Mouse (Mus musculus) 416B (cell line): ENCODE results near the gene Ypel3.
"Not testable (repeated sequence)": the region's sequence is repeated elsewhere in the genome, so short reads cannot be mapped to it uniquely, and the experiment has no call there.

Experiments used
- DNase-seq: peaks from one replicate; pipeline ENCODE4 v3.0.0; 2011; ENCODE audit warnings: low read depth

Gene Ypel3

GRCm38 (mm10) chr7:126766201-126766600 is 10.6 kb upstream of the Ypel3 start, which contains the start of gene Gdpd3:
Gdpd3 (plus strand) TSS chr7:126766334.
- DNase-seq = no peak

- no peak for DNase-seq
Observed at GRCm38 (mm10) chr7:126767001-126767400, 9.8 kb upstream of the Ypel3 start.

DNA sequence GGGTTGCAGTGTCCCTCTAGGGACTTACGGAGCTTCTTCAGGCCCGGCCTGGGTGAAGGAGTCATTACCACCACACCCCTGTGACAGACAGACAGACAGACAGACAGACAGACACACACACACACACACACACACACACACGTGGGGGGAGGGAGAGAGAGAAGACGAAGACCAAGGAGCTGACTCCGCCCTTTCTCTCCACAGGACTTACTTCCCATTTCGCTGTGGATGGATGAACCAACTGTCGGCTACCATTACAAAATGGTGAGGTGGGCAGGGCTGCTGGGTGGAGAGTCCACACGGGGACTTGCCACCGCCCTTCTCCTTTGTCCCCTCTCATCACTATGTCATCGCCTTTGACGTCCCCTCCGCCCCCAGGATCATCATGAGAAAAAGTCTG is 6.0 kb upstream of the Ypel3 start:
- DNase-seq = no peak

DNA sequence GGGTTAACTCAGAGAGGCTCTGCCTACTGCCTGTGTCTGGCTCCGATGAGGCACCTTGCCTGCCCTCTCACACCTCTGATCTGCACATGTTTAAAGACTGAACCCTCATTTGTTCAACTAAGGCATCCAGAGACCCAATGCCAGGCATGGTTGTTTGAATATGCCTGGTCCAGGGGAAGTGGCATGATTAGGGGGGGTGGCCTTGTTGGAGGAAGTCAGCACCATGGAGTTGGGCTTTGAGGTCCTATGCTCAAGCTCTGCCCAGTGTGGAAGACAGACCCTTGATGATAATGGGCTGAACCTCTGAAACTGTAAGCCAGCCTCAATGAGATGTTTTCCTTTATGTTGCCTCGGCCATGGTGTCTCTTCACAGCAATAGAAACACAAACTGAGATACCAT is 3.4 kb upstream of the Ypel3 start:
- DNase-seq = no peak

GRCm38 (mm10) chr7:126774463-126774862 is 2.3 kb upstream of the Ypel3 start:
- DNase-seq = no peak

- DNase-seq = peak; percentile 51
Observed at GRCm38 (mm10) chr7:126775185-126775977, 1.4 kb upstream of the Ypel3 start.

- no peak for DNase-seq
Observed at GRCm38 (mm10) chr7:126775978-126776234, 849 bp upstream of the Ypel3 start.

- DNase-seq = no peak
Observed at GRCm38 (mm10) chr7:126777476-126777875, 721 bp downstream of the Ypel3 start.

GRCm38 (mm10) chr7:126778147-126778546 is 1.4 kb downstream of the Ypel3 start:
- DNase-seq = no peak

DNA sequence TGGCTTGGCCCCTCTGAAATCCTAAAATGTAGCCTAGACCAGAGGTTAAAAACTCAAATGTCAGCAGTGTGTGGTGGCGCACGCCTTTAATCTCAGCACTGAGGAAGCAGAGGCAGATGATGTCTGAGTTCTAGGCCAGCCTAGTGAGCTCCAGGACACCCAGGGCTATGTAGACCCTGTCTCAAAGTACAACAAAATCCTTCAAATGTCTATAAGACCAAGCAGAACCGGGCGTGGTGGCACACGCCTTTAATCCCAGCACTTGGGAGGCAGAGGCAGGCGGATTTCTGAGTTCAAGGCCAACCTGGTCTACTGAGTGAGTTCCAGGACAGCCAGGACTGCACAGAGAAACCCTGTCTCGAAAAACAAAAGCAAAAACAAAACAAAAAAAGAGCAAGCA is 2.3 kb downstream of the Ypel3 start:
- not testable (repeated sequence) for DNase-seq

- DNase-seq = peak; percentile 91
Observed at GRCm38 (mm10) chr7:126779983-126780970, 3.5 kb downstream of the Ypel3 start.

DNA sequence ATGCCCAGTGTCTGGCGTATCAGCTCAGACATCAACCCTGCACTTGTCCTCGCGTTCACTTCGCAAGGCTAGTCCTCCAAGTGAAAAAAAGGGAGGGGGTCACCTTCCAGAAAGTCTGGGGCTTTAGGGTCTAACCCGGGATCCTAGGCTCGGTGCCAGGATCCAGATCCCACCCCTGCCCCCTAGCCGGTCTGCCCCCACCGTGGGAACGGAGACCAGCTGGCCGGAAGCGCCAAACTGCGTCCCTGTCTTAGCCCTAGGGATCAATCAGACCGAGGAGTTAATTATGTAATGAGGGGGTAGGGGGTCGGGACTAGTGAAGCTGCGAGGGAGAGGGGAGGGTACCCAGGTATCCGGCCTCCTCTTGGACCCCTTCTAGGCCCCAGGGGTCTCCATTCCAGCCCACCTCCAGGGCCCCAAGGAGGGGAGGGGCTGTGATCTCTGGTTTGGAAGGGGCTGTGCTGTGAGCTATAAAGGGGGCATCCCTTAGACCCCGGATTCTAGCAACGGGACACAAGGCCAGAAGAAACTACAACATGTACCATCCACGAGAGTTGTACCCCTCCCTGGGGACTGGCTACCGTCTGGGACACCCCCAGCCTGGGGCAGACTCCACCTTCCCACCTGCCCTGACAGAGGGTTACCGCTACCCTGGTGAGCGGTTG is 4.3 kb downstream of the Ypel3 start, which contains the start of gene Tbx6:
Gene Tbx6, plus strand, starts transcription at position 513 of the 665 bp plus-strand sequence.
- DNase-seq = no peak

- no peak for DNase-seq
Observed at GRCm38 (mm10) chr7:126781661-126782370, 5.1 kb downstream of the Ypel3 start.

- DNase-seq = no peak
Observed at GRCm38 (mm10) chr7:126782693-126783092, 5.9 kb downstream of the Ypel3 start.

DNA sequence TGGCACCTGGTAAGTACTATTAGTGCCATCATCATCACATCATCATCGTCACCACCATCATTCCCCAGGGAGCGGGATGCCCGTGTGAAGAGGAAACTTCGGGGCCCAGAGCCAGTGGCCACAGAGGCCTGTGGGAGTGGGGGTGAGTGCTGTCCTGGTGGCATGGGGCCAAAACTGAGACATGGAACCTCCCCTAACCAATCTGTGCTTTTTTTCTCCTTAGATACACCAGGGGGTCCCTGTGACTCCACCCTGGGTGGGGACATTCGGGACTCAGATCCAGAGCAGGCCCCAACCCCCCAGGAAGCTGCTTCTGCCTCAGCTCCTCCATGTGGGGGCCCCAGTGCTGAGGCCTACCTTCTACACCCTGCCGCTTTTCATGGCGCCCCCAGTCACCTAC is 7.7 kb downstream of the Ypel3 start:
- no peak for DNase-seq

DNA sequence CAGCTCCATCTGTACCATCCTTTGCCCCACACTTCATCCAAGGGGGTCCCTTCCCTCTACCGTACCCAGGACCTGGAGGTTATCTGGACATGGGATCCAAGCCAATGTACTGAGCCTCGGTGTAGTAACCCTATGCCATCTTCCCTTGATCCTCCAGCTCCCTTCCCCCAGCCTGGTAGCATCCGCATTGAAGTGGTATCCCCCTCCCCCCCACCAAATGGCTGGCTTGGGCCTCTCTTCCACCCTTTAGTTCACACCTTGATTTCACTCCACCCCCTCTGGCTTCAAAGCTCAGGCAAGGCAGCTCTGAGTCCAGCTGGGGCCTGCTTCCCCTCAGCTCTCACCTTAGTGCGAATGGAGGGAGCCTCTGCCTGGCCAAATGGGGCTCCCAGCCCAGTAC is 8.3 kb downstream of the Ypel3 start:
- no peak for DNase-seq

GRCm38 (mm10) chr7:126786142-126786541 is 9.4 kb downstream of the Ypel3 start:
- DNase-seq = no peak

DNA sequence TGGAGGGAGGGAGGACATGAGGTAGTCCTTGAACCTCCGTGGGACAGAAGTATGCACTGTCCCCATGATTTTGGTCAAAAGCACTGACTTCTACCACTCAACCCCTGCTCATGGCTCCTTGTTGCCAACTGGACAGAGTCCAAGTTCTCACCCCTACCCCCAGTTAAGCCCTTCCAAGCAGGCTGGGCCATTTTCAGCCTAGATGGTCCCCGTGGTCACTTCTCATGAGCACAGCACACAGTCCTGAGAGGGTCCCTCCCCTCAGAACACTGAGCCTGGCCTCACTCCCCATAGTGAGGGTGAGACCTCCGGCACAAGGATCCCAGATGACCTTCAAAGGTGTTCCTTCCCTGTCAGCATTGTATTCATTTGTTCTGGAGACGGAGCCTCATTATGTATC is 12.4 kb downstream of the Ypel3 start:
- DNase-seq = no peak

- peak; percentile 99 for DNase-seq
Observed at GRCm38 (mm10) chr7:126791851-126792720, 15.3 kb downstream of the Ypel3 start, which contains the start of gene Ppp4c. Ppp4c (minus strand) TSS chr7:126792496.

DNA sequence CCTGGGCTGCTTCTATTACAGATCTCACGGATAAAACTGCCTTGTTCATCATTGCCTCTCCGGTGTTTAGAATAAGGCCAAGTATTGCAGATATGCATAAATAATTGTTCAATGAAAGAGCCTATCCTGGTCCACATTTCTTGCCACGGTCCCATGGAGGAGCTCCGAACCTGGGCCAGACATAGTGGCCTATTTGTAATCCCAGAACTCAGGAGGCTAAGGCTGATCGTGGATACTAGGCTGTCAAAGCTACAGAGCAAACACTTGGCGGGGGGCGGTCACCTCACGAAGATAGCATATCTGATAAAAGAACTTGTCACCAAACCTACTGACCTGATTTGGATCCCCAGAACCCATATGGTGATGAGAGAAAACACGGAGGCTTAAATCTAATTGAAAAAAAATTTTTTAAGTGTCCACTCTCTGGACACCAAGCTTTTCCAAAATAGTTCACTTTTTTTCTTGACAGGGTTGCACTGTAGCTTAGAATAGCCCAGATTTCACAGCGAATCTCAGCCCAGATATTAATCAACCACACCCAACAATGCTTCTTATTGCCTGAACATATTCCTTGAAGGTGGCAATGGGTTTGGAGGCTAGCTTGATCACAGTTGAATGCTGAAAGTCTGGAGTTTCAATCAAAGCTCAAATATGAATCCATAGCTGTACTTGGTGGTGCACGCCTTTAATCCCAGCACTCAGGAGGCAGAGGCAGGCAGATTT is 16.1 kb downstream of the Ypel3 start:
- no peak for DNase-seq
